Mouse (Mus musculus) neural tube, embryonic 12.5 days (tissue): ENCODE data around the gene Tpd52l2. TPM values are rescaled to one million over a fixed set of nuclear protein-coding genes. Genes with fewer than 3 reads are reported as not detected.

ENCODE experiments used
- ATAC-seq: fragments of 200-750 bp; cut with Nextera tagmentation; 2 replicates; pipeline ENCODE4 v1.8.0; 2017; ENCODE audit warnings: low read depth, mild to moderate bottlenecking, moderate TSS enrichment, moderate library complexity; ENCODE audit not compliant: low FRiP score
- H3K27ac ChIP-seq: fragments of 300-500 bp; sonication (generic); 2 replicates; pipeline ENCODE4 v1.5.1; 2016
- H3K27me3 ChIP-seq: fragments of 300-500 bp; sonication (generic); replicated peaks from 2 replicates; pipeline ENCODE4 v1.6.1; 2016; ENCODE audit warnings: mild to moderate bottlenecking
- H3K36me3 ChIP-seq: fragments of 300-500 bp; sonication (generic); 2 replicates; pipeline ENCODE4 v1.6.1; 2016; ENCODE audit warnings: mild to moderate bottlenecking
- H3K4me1 ChIP-seq: fragments of 300-500 bp; sonication (generic); 2 replicates; pipeline ENCODE4 v1.6.1; 2016
- H3K4me2 ChIP-seq: fragments of 300-500 bp; sonication (generic); replicated peaks from 2 replicates; pipeline ENCODE4 v1.6.1; 2016; ENCODE audit warnings: mild to moderate bottlenecking
- H3K4me3 ChIP-seq: fragments of 300-500 bp; sonication (generic); 2 replicates; pipeline ENCODE4 v1.5.1; 2016
- H3K9ac ChIP-seq: fragments of 300-500 bp; sonication (generic); 2 replicates; pipeline ENCODE4 v1.6.1; 2016; ENCODE audit warnings: mild to moderate bottlenecking
- H3K9me3 ChIP-seq: fragments of 300-500 bp; sonication (generic); 2 replicates; pipeline ENCODE4 v1.6.1; 2016; ENCODE audit warnings: mild to moderate bottlenecking
- WGBS: fragments of 180-500 bp; shearing (Covaris S2); methylation state at CpG from one replicate; pipeline ENCODE4 v1.1.7; 2016; 5-methylcytosine and 5-hydroxymethylcytosine counted together
- polyA plus RNA-seq: library from polyadenylated mRNA; unstranded; fragments of >200 nt; fragmentation: Nextera tagmentation; extraction: Ambion mirVana; gene quantifications from 2 replicates; pipeline ENCODE4 v1.2.1, GENCODE M21; 2016

The Tpd52l2 gene
- polyA plus RNA-seq, 1 experiment from 2014 or later: 127 TPM

DNA sequence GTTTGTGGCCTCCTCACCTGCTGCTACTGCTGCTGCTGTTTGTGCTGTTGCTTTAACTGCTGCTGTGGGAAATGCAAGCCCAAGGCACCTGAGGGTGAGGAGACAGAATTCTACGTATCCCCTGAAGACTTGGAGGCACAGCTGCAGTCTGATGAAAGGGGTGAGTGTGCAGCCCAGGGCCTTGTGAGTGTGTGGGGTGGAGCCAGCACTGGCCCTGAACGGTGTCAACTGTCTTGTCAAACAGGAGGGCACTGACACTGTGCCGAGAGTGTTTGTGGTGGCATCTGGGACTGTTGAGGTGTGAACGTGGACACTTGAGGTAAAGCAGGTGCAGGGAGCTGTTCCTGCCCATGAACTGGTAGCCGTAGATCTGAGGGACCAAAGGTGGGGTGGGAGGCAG lies 51.7 kb downstream of the Tpd52l2 start:
- ATAC-seq: no peak
- H3K9ac ChIP-seq: no peak overlapping the region
- no peak overlapping the region for H3K4me3 ChIP-seq
- H3K9me3 ChIP-seq: no peaks in the 10 kb centered on the region
- 97% methylated on average over 5 of the region's 5 CpGs for WGBS
- no peaks in the 10 kb centered on the region for H3K4me1 ChIP-seq
- no peak overlapping the region for H3K4me2 ChIP-seq
- no peaks in the 10 kb centered on the region for H3K27me3 ChIP-seq
- H3K27ac ChIP-seq: no peak overlapping the region
- H3K36me3 ChIP-seq: peaks cover 67% of the 10 kb centered on the region

- WGBS: 97% methylated on average over 2 of the region's 2 CpGs
- no peaks in the 10 kb centered on the region for H3K4me1 ChIP-seq
- peaks cover 74% of the 10 kb centered on the region for H3K36me3 ChIP-seq
- H3K4me3 ChIP-seq: no peak overlapping the region
- H3K27me3 ChIP-seq: no peaks in the 10 kb centered on the region
- H3K4me2 ChIP-seq: no peak overlapping the region
- no peak overlapping the region for H3K9ac ChIP-seq
- H3K9me3 ChIP-seq: no peaks in the 10 kb centered on the region
- H3K27ac ChIP-seq: no peak overlapping the region
- no peak for ATAC-seq
Measured at GRCm38 (mm10) chr2:181550233-181550632, 53.3 kb downstream of the Tpd52l2 start.

DNA sequence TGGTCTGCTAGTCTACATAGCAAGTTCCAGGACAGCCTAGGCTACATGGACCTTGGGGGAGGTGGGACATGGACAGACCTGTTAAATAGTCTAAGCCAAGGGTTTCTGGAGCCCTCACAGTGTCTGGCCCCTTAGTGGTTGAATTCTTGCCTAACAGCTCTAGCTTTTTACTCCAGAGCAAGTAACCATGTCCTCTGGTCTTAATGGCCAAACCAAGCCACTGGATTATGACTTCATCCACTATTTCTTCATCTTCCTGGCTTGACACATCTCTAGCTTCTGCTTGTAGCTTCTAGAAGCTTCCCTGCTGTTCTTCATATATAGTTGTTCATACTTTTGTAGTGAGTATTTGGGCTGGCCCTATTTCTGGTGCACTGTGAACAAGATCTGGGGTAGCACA lies 56.8 kb downstream of the Tpd52l2 start:
- Histone ChIP-seq H3K4me3 (no peak overlapping the region), H3K36me3 (peaks cover 51% of the 10 kb centered on the region), H3K9ac (no peak overlapping the region), H3K27me3 (no peaks in the 10 kb centered on the region), H3K4me2 (no peak overlapping the region), H3K4me1 (no peaks in the 10 kb centered on the region), H3K9me3 (no peaks in the 10 kb centered on the region), H3K27ac (no peak overlapping the region)
- ATAC-seq: no peak

DNA sequence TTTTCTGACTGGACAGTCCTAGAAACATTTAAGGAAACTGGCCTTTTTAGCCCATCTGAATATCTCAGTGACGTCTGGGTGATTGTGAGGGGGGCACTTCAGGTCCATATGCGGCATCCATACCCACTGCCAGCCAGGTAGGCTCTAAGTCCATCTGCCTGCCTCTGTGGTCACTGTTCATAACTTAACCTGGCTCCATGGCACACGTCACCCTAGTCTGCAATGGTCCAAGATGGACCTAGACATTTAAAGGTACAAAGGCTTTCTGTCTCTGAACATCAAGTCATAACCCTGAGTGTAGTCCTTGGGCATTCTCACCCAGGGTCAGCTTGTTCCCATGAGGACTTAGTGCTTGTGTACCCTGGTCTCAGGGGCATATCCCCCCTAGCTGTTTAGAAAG lies 70.4 kb downstream of the Tpd52l2 start:
- Histone ChIP-seq H3K4me3 (no peak overlapping the region), H3K9ac (no peak overlapping the region)
- 89% methylated on average over 3 of the region's 3 CpGs for WGBS

More for the DNA sequence above, 70.4 kb downstream of the Tpd52l2 start:
- Histone ChIP-seq H3K27me3 (no peaks in the 10 kb centered on the region), H3K4me1 (no peaks in the 10 kb centered on the region), H3K4me2 (no peak overlapping the region), H3K9me3 (no peaks in the 10 kb centered on the region), H3K27ac (no peak overlapping the region), H3K36me3 (peaks cover 3% of the 10 kb centered on the region; the same call in 1 of the 2 replicates)
- no peak for ATAC-seq

Other genes with a start within 250 kb of the Tpd52l2 start
- 20.6 and 21.4 TPM in 2 replicates for gene Gmeb2, start 209.1 kb upstream of the Tpd52l2 start, polyA plus RNA-seq
- gene Stmn3, start 182.6 kb upstream of the Tpd52l2 start, polyA plus RNA-seq: 649 and 671 TPM in 2 replicates
- 41.1 and 49.0 TPM in 2 replicates for gene Rtel1, start 177.4 kb upstream of the Tpd52l2 start, polyA plus RNA-seq
- 69.8 and 74.4 TPM in 2 replicates for gene Zgpat, start 132.2 kb upstream of the Tpd52l2 start, polyA plus RNA-seq
- gene Arfrp1, start 131.7 kb upstream of the Tpd52l2 start, polyA plus RNA-seq: 79.6 and 82.7 TPM in 2 replicates
- gene Lime1, start 117.1 kb upstream of the Tpd52l2 start, polyA plus RNA-seq: 36.8 and 41.8 TPM in 2 replicates
- gene Zbtb46, start 37.7 kb upstream of the Tpd52l2 start, polyA plus RNA-seq: 26.8 and 27.2 TPM in 2 replicates
- gene Abhd16b, start 3.9 kb upstream of the Tpd52l2 start, polyA plus RNA-seq: 0.14 TPM in 1 of 2 replicates, not detected in the other
- 141 and 147 TPM in 2 replicates for gene Dnajc5, start 23.3 kb downstream of the Tpd52l2 start, polyA plus RNA-seq
- gene Uckl1, start 87.8 kb downstream of the Tpd52l2 start, polyA plus RNA-seq: 59.9 and 65.9 TPM in 2 replicates
- gene Prpf6, start 94.7 kb downstream of the Tpd52l2 start, polyA plus RNA-seq: 72.9 and 78.0 TPM in 2 replicates
- gene Zfp512b, start 95.7 kb downstream of the Tpd52l2 start, polyA plus RNA-seq: 86.5 and 89.6 TPM in 2 replicates
- gene Samd10, start 102.1 kb downstream of the Tpd52l2 start, polyA plus RNA-seq: 107 and 112 TPM in 2 replicates
- not detected in 2 replicates for gene Gm29797, start 159.9 kb downstream of the Tpd52l2 start, polyA plus RNA-seq
- 20.3 and 20.6 TPM in 2 replicates for gene Sox18, start 174.5 kb downstream of the Tpd52l2 start, polyA plus RNA-seq
- 27.3 and 30.0 TPM in 2 replicates for gene Tcea2, start 183.2 kb downstream of the Tpd52l2 start, polyA plus RNA-seq
- 44.0 and 44.8 TPM in 2 replicates for gene Rgs19, start 196.8 kb downstream of the Tpd52l2 start, polyA plus RNA-seq
- gene Lkaaear1, start 201.3 kb downstream of the Tpd52l2 start, polyA plus RNA-seq: not detected in 2 replicates
- gene Oprl1, start 217.9 kb downstream of the Tpd52l2 start, polyA plus RNA-seq: 36.4 and 39.6 TPM in 2 replicates